Mouse (Mus musculus): Measurements from ENCODE around the gene L3hypdh. TPM values are rescaled to one million over a fixed set of nuclear protein-coding genes. Genes with fewer than 3 reads are reported as not detected.
A peak's percentile ranks its signal among the peaks of the same experiment; 100 is the strongest.

Gene L3hypdh
- total and polyA plus RNA-seq, 3 experiments, result 0.12 TPM; not detected in 2

DNA sequence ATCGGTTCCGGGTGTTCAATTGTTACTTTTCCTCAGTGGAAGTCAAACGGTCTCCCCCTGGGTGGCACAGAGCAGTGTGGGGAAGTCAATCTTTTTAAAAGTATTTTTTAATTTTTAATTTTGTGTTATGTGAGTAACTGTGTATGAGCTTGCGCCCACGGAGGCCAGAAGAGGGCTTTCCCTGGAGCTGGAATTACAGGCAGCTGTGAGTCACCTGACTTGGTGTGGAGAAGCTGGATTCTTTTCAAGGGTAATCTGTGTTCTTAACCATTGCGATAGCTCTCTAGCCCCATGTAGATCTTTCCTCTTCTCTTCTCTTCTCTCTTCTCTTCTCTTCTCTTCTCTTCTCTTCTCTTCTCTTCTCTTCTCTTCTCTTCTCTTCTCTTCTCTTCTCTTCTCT is 29.9 kb upstream of the L3hypdh start:
- in situ Hi-C loops (cut with MboI; ENCODE audit: low pct_ligation_motif_present, low pct_unique_long_range_greater_than_20kb, low sequenced_read_pairs), result no loop called here

GRCm38 (mm10) chr12:72104525-72105281 is 19.5 kb upstream of the L3hypdh start:
- no peak overlapping the region for H3K4me3 ChIP-seq (replicated peaks in 1 of 3; ENCODE audit: low read depth in 2 of 3, low read length in 2 of 3, poor library complexity in 1 of 3)
- peak; percentile 80 for DNase-seq (ENCODE audit: extremely low read depth)
- H3K27ac ChIP-seq (ENCODE audit: insufficient read depth, low read depth), result no peak overlapping the region
- peaks cover 3 to 12% of the 10 kb centered on the region in 2 experiments for H3K36me3 ChIP-seq (replicated peaks in 1 of 2; ENCODE audit: control insufficient read depth in 1 of 2, insufficient read depth in 1 of 2, low read length in 1 of 2)
- H3K4me1 ChIP-seq (ENCODE audit: control insufficient read depth in 1 of 2, insufficient read depth in 2 of 2), result peaks cover 2 to 12% of the 10 kb centered on the region in 2 experiments; a peak in 2 of 4 replicates
- H3K9me3 ChIP-seq (replicated peaks; ENCODE audit: low read length), result no peaks in the 10 kb centered on the region
- H3K79me2 ChIP-seq (replicated peaks; ENCODE audit: control insufficient read depth, extremely low read depth, insufficient read depth, poor library complexity, severe bottlenecking), result no peaks in the 10 kb centered on the region
- H3K4me2 ChIP-seq (ENCODE audit: insufficient read depth, low read depth, poor library complexity, severe bottlenecking), result no peak overlapping the region
- H3K9ac ChIP-seq (ENCODE audit: insufficient read depth, low read depth), result no peak overlapping the region
- dilution Hi-C loops (cut with MboI; ENCODE audit: extremely low pct_ligation_motif_present, extremely low pct_unique_long_range_greater_than_20kb, low sequenced_read_pairs), result no loop called here
- TF ChIP-seq CTCF (conservative IDR thresholded peaks at IDR 0.05 in 1 of 2, IDR thresholded peaks at IDR 0.05 in 1 of 2; ENCODE audit: low read depth in 2 of 2, low read length in 2 of 2) (peak; percentile 80 to 95), ZKSCAN1 (IDR thresholded peaks at IDR 0.05; ENCODE audit: borderline replicate concordance, low read depth, low read length) (no peak), ETS1 (conservative IDR thresholded peaks at IDR 0.05; ENCODE audit: low read depth, low read length) (no peak), SMC3 (IDR thresholded peaks at IDR 0.05; ENCODE audit: low read depth, low read length) (peak; percentile 94), RAD21 (IDR thresholded peaks at IDR 0.05; ENCODE audit: low read depth, low read length) (peak; percentile 98), ZC3H11A (IDR thresholded peaks at IDR 0.05; ENCODE audit: low read depth, low read length) (peak; percentile 79), POLR2A (IDR thresholded peaks at IDR 0.05; ENCODE audit: low read depth, low read length) (no peak)
- in situ Hi-C loops (cut with MboI; ENCODE audit: low pct_ligation_motif_present, low pct_unique_long_range_greater_than_20kb, low sequenced_read_pairs), result loop anchor here (10.0 kb wide), 1 partner anchor 320 kb away; no protein-coding TSS in a partner anchor
- H3K27me3 ChIP-seq (replicated peaks), result no peaks in the 10 kb centered on the region

More for the DNA sequence above, 29.9 kb upstream of the L3hypdh start:
- Histone ChIP-seq H3K9me3 (replicated peaks; ENCODE audit: low read length) (no peaks in the 10 kb centered on the region), H3K4me1 (ENCODE audit: control insufficient read depth in 1 of 2, insufficient read depth in 2 of 2) (peaks cover 2 to 15% of the 10 kb centered on the region in 2 experiments; a peak in 3 of 4 replicates), H3K79me2 (replicated peaks; ENCODE audit: control insufficient read depth, extremely low read depth, insufficient read depth, poor library complexity, severe bottlenecking) (no peaks in the 10 kb centered on the region), H3K4me3 (replicated peaks in 1 of 3; ENCODE audit: low read depth in 2 of 3, low read length in 2 of 3, poor library complexity in 1 of 3) (no peak overlapping the region), H3K9ac (ENCODE audit: insufficient read depth, low read depth) (no peak overlapping the region), H3K27me3 (replicated peaks) (peaks cover 2% of the 10 kb centered on the region), H3K36me3 (replicated peaks in 1 of 2; ENCODE audit: control insufficient read depth in 1 of 2, insufficient read depth in 1 of 2, low read length in 1 of 2) (no peaks in the 10 kb centered on the region), H3K4me2 (ENCODE audit: insufficient read depth, low read depth, poor library complexity, severe bottlenecking) (no peak overlapping the region), H3K27ac (ENCODE audit: insufficient read depth, low read depth) (no peak overlapping the region)
- dilution Hi-C loops (cut with MboI; ENCODE audit: extremely low pct_ligation_motif_present, extremely low pct_unique_long_range_greater_than_20kb, low sequenced_read_pairs), result no loop called here
- DNase-seq (ENCODE audit: extremely low read depth), result no peak
- no peak for TF ChIP-seq USF1 (IDR thresholded peaks at IDR 0.05; ENCODE audit: low read depth, low read length)
- TF ChIP-seq ZNF384 (IDR thresholded peaks at IDR 0.05; ENCODE audit: low read depth, low read length), result no peak
- TF ChIP-seq ELF1 (IDR thresholded peaks at IDR 0.05; ENCODE audit: low read depth, low read length), result no peak

GRCm38 (mm10) chr12:72104027-72104426 is 18.8 kb upstream of the L3hypdh start:
- Histone ChIP-seq H3K36me3 (replicated peaks in 1 of 2; ENCODE audit: control insufficient read depth in 1 of 2, insufficient read depth in 1 of 2, low read length in 1 of 2) (peaks cover 3 to 17% of the 10 kb centered on the region in 2 experiments), H3K9ac (ENCODE audit: insufficient read depth, low read depth) (no peak overlapping the region), H3K9me3 (replicated peaks; ENCODE audit: low read length) (no peaks in the 10 kb centered on the region), H3K27me3 (replicated peaks) (no peaks in the 10 kb centered on the region), H3K4me3 (replicated peaks in 1 of 3; ENCODE audit: low read depth in 2 of 3, low read length in 2 of 3, poor library complexity in 1 of 3) (no peak overlapping the region), H3K4me2 (ENCODE audit: insufficient read depth, low read depth, poor library complexity, severe bottlenecking) (no peak overlapping the region), H3K79me2 (replicated peaks; ENCODE audit: control insufficient read depth, extremely low read depth, insufficient read depth, poor library complexity, severe bottlenecking) (no peaks in the 10 kb centered on the region), H3K4me1 (ENCODE audit: control insufficient read depth in 1 of 2, insufficient read depth in 2 of 2) (peaks cover 2 to 12% of the 10 kb centered on the region in 2 experiments; a peak in 2 of 4 replicates), H3K27ac (ENCODE audit: insufficient read depth, low read depth) (no peak overlapping the region)
- dilution Hi-C loops (cut with MboI; ENCODE audit: extremely low pct_ligation_motif_present, extremely low pct_unique_long_range_greater_than_20kb, low sequenced_read_pairs), result no loop called here
- no peak for TF ChIP-seq ZKSCAN1 (IDR thresholded peaks at IDR 0.05; ENCODE audit: borderline replicate concordance, low read depth, low read length)
- no peak for TF ChIP-seq E2F4 (IDR thresholded peaks at IDR 0.05; ENCODE audit: insufficient replicate concordance, low read depth, low read length)
- in situ Hi-C loops (cut with MboI; ENCODE audit: low pct_ligation_motif_present, low pct_unique_long_range_greater_than_20kb, low sequenced_read_pairs), result loop anchor here (10.0 kb wide), 1 partner anchor 321 kb away; no protein-coding TSS in a partner anchor
- DNase-seq (ENCODE audit: extremely low read depth), result no peak
